Mouse (Mus musculus) lung, embryonic 14.5 days (tissue): ENCODE data around the gene Ephb2. TPM values are rescaled to one million over a fixed set of nuclear protein-coding genes. Genes with fewer than 3 reads are reported as not detected.

ENCODE experiments used
- ATAC-seq: fragments of 200-750 bp; cut with Nextera tagmentation; 2 replicates; pipeline ENCODE4 v1.8.0; 2017; ENCODE audit warnings: mild to moderate bottlenecking, moderate TSS enrichment, moderate library complexity; ENCODE audit not compliant: insufficient read depth
- DNase-seq: peaks from one replicate; pipeline ENCODE4 v3.0.0-alpha.2; 2015
- H3K27ac ChIP-seq: fragments of 300-500 bp; sonication (generic); 2 replicates; pipeline ENCODE4 v1.5.1; 2014; ENCODE audit warnings: low read depth, mild to moderate bottlenecking, moderate library complexity
- H3K27me3 ChIP-seq: fragments of 300-500 bp; sonication (generic); 2 replicates; pipeline ENCODE4 v1.6.1; 2014; ENCODE audit warnings: low read length, control low read depth; ENCODE audit not compliant: insufficient read depth
- H3K36me3 ChIP-seq: fragments of 300-500 bp; sonication (generic); 2 replicates; pipeline ENCODE4 v1.6.1; 2014; ENCODE audit warnings: control low read depth; ENCODE audit not compliant: insufficient read depth
- H3K4me1 ChIP-seq: fragments of 300-500 bp; sonication (generic); 2 replicates; pipeline ENCODE4 v1.6.1; 2014; ENCODE audit warnings: antibody characterized with exemption, control low read depth; ENCODE audit not compliant: insufficient read depth
- H3K4me2 ChIP-seq: fragments of 300-500 bp; sonication (generic); 2 replicates; pipeline ENCODE4 v1.6.1; 2014; ENCODE audit warnings: mild to moderate bottlenecking
- H3K4me3 ChIP-seq: fragments of 300-500 bp; sonication (generic); 2 replicates; pipeline ENCODE4 v1.5.1; 2014; ENCODE audit warnings: low read depth, low read length
- H3K9ac ChIP-seq: fragments of 300-500 bp; sonication (generic); 2 replicates; pipeline ENCODE4 v1.6.1; 2014
- H3K9me3 ChIP-seq: fragments of 300-500 bp; sonication (generic); 2 replicates; pipeline ENCODE4 v1.6.1; 2016; ENCODE audit warnings: low read depth, low read length, control low read depth
- CTCF ChIP-seq: IDR thresholded peaks from 2 replicates; pipeline ENCODE4 v1.5.1; 2016; ENCODE audit warnings: antibody characterized with exemption, low read depth
- WGBS: fragments of 180-500 bp; shearing (Covaris S2); extraction: QIAGEN DNeasy Blood & Tissue Kit; methylation state at CpG from one replicate; pipeline ENCODE4 v1.1.7; 2014; 5-methylcytosine and 5-hydroxymethylcytosine counted together
- microRNA-seq: library from miRNA; unstranded; fragments of <30 nt; microRNA quantifications from one replicate; pipeline ENCODE4, GENCODE M21; 2016; ENCODE audit warnings: borderline number of aligned reads
- polyA plus RNA-seq: library from polyadenylated mRNA; unstranded; fragments of >200 nt; fragmentation: Nextera tagmentation; extraction: Ambion mirVana; gene quantifications from 2 replicates; pipeline ENCODE4 v1.2.1, GENCODE M21; 2014

Gene Ephb2
- polyA plus RNA-seq, 1 experiment from 2014 or later = 8.5 TPM

- peak overlapping the region; percentile 90 for H3K27ac ChIP-seq
- H3K36me3 ChIP-seq = no peaks in the 10 kb centered on the region
- no peak for TF ChIP-seq CTCF
- H3K4me1 ChIP-seq = peaks cover 8% of the 10 kb centered on the region
- DNase-seq (peak; percentile 84), ATAC-seq (no peak)
- H3K9me3 ChIP-seq = no peaks in the 10 kb centered on the region
- peak overlapping the region; percentile 64 for H3K4me2 ChIP-seq
- WGBS = under 1% methylated on average over 13 of the region's 13 CpGs
- peak overlapping the region; percentile 99 for H3K4me3 ChIP-seq
- peak overlapping the region; percentile 99 for H3K9ac ChIP-seq
- H3K27me3 ChIP-seq = no peaks in the 10 kb centered on the region
These were observed 234.3 kb downstream of the Ephb2 start for GRCm38 (mm10) chr4:136601476-136601875.

DNA sequence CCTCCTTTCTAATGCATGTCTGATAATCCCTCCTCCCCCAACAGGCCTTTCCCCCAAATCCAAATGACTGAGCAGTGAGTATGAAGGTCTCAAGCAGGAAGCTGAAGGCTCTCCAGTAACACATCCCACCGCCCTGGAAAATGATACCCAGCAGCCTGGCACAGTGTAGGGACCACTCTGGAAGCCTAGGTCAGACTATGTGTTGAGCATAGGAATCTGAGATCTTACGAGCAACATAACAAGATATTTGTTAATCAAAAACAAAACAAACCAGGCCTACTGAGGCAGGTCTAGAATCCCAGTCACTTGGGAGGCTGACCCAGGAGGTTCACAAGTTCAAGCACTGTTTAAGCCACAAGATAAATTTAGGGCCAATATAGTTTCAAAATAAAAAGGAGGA lies 235.3 kb downstream of the Ephb2 start:
- no peak for TF ChIP-seq CTCF
- Histone ChIP-seq H3K4me3 (peak overlapping the region; percentile 99; the same call in 1 of the 2 replicates), H3K27me3 (no peaks in the 10 kb centered on the region), H3K9ac (no peak overlapping the region), H3K27ac (no peak overlapping the region), H3K9me3 (no peaks in the 10 kb centered on the region), H3K4me1 (peaks cover 8% of the 10 kb centered on the region), H3K4me2 (peak overlapping the region; percentile 64), H3K36me3 (no peaks in the 10 kb centered on the region)
- 78% methylated on average over 2 of the region's 2 CpGs for WGBS
- ATAC-seq (no peak), DNase-seq (no peak)

- Histone ChIP-seq H3K4me3 (no peak overlapping the region), H3K27ac (no peak overlapping the region), H3K4me2 (no peak overlapping the region; the same call in 1 of the 2 replicates), H3K9me3 (no peaks in the 10 kb centered on the region), H3K9ac (no peak overlapping the region), H3K4me1 (peaks cover 8% of the 10 kb centered on the region), H3K36me3 (no peaks in the 10 kb centered on the region), H3K27me3 (no peaks in the 10 kb centered on the region)
- ATAC-seq = no peak
- peak; percentile 38; the same call in 1 of the 2 replicates for TF ChIP-seq CTCF
- DNase-seq = no peak
- WGBS = 95% methylated on average over 3 of the region's 3 CpGs
These were observed 235.9 kb downstream of the Ephb2 start for GRCm38 (mm10) chr4:136599869-136600268.

- no peaks in the 10 kb centered on the region for H3K36me3 ChIP-seq
- H3K4me2 ChIP-seq = no peak overlapping the region
- TF ChIP-seq CTCF = no peak
- no peak overlapping the region for H3K27ac ChIP-seq
- H3K4me3 ChIP-seq = no peak overlapping the region
- WGBS = 82% methylated on average over 7 of the region's 7 CpGs
- H3K9ac ChIP-seq = no peak overlapping the region
- H3K27me3 ChIP-seq = no peaks in the 10 kb centered on the region
- no peaks in the 10 kb centered on the region for H3K9me3 ChIP-seq
- H3K4me1 ChIP-seq = peaks cover 15% of the 10 kb centered on the region
- DNase-seq = no peak
- ATAC-seq = no peak
These were observed 237.4 kb downstream of the Ephb2 start for GRCm38 (mm10) chr4:136598268-136598876.

Small RNAs within 50 kb of the gene (microRNA-seq; reads per million reads assigned to microRNA genes)
- gene Gm22180 = not detected

Other genes starting within 250 kb of the Ephb2 start
- 56.5 and 58.8 TPM in 2 replicates for gene Kdm1a, start 233.3 kb downstream of the Ephb2 start, polyA plus RNA-seq
- not detected in 2 replicates for gene Tex46, start 225.6 kb downstream of the Ephb2 start, polyA plus RNA-seq
- gene Lactbl1, start 213.4 kb downstream of the Ephb2 start, polyA plus RNA-seq = not detected in 2 replicates
- gene C1qb, start 50.2 kb upstream of the Ephb2 start, polyA plus RNA-seq = 46.0 and 53.0 TPM in 2 replicates
- 27.3 TPM in 2 replicates for gene C1qc, start 57.1 kb upstream of the Ephb2 start, polyA plus RNA-seq
- gene C1qa, start 62.8 kb upstream of the Ephb2 start, polyA plus RNA-seq = 26.2 and 29.6 TPM in 2 replicates
- gene Epha8, start 120.8 kb upstream of the Ephb2 start, polyA plus RNA-seq = 0.62 TPM in 2 replicates
- 5.4 and 5.5 TPM in 2 replicates for gene Zbtb40, start 212.8 kb upstream of the Ephb2 start, polyA plus RNA-seq